Mouse (Mus musculus): ENCODE data around the gene Prss56.

The Prss56 gene

GRCm38 (mm10) chr1:87185526-87185925, 2.4 kb downstream of the Prss56 start:
- no peak for DNase-seq

GRCm38 (mm10) chr1:87186261-87187036, 3.3 kb downstream of the Prss56 start:
- DNase-seq: no peak

- peak; percentile 67 for DNase-seq
Observed at GRCm38 (mm10) chr1:87187037-87187355, 3.9 kb downstream of the Prss56 start.

GRCm38 (mm10) chr1:87190429-87190828, 7.3 kb downstream of the Prss56 start, which contains the start of gene Chrnd:
Gene Chrnd (plus strand): TSS chr1:87190607.
- DNase-seq: no peak

GRCm38 (mm10) chr1:87197296-87197695, 14.2 kb downstream of the Prss56 start:
- no peak for DNase-seq

- no peak for DNase-seq
Observed at GRCm38 (mm10) chr1:87198119-87199065, 15.3 kb downstream of the Prss56 start.

GRCm38 (mm10) chr1:87200811-87201210, 17.7 kb downstream of the Prss56 start:
- no peak for DNase-seq

- no peak for DNase-seq
Observed at GRCm38 (mm10) chr1:87201848-87202247, 18.7 kb downstream of the Prss56 start.

- no peak for DNase-seq
Observed at GRCm38 (mm10) chr1:87203779-87204178, 20.7 kb downstream of the Prss56 start.

GRCm38 (mm10) chr1:87204465-87204864, 21.4 kb downstream of the Prss56 start, which contains the start of gene Chrng:
Gene Chrng (plus strand): TSS chr1:87204657.
- no peak for DNase-seq

GRCm38 (mm10) chr1:87205038-87205437, 21.9 kb downstream of the Prss56 start:
- DNase-seq: no peak

- DNase-seq: no peak
Observed at GRCm38 (mm10) chr1:87205502-87205901, 22.4 kb downstream of the Prss56 start.

- DNase-seq: no peak
Observed at GRCm38 (mm10) chr1:87206339-87206738, 23.2 kb downstream of the Prss56 start.

- no peak for DNase-seq
Observed at GRCm38 (mm10) chr1:87211431-87211830, 28.3 kb downstream of the Prss56 start.

GRCm38 (mm10) chr1:87213735-87214704, 30.9 kb downstream of the Prss56 start, which contains the start of gene Eif4e2:
Gene Eif4e2 (plus strand): TSS chr1:87213914.
- peak; percentile 89 for DNase-seq

- no peak for DNase-seq
Observed at GRCm38 (mm10) chr1:87214748-87215147, 31.6 kb downstream of the Prss56 start.

- DNase-seq: no peak
Observed at GRCm38 (mm10) chr1:87217938-87218337, 34.8 kb downstream of the Prss56 start.

- DNase-seq: no peak
Observed at GRCm38 (mm10) chr1:87225739-87226138, 42.6 kb downstream of the Prss56 start.

- DNase-seq: no peak
Observed at GRCm38 (mm10) chr1:87226409-87227159, 43.5 kb downstream of the Prss56 start.

- DNase-seq: peak; percentile 81
Observed at GRCm38 (mm10) chr1:87227160-87227550, 44.0 kb downstream of the Prss56 start.

GRCm38 (mm10) chr1:87230606-87231005, 47.5 kb downstream of the Prss56 start:
- no peak for DNase-seq

- DNase-seq: no peak
Observed at GRCm38 (mm10) chr1:87232197-87232596, 49.1 kb downstream of the Prss56 start.

Data from cerebellum, adult 11 months (tissue).